Mouse (Mus musculus) kidney, postnatal 0 days (tissue): ENCODE data around the gene Sowahc. TPM values are rescaled to one million over a fixed set of nuclear protein-coding genes. Genes with fewer than 3 reads are reported as not detected.

Experiments
- ATAC-seq: fragments of 200-750 bp; cut with Nextera tagmentation; replicated peaks from 2 replicates; pipeline ENCODE4 v1.8.0; 2017; ENCODE audit warnings: low read depth, moderate number of reproducible peaks, moderate TSS enrichment, moderate library complexity; ENCODE audit not compliant: low FRiP score
- DNase-seq: peaks from one replicate; pipeline ENCODE4 v3.0.0-alpha.2; 2016; ENCODE audit warnings: low spot score
- H3K27ac ChIP-seq: fragments of 300-500 bp; sonication (generic); 2 replicates; pipeline ENCODE4 v1.5.1; 2014; ENCODE audit warnings: mild to moderate bottlenecking
- H3K27me3 ChIP-seq: fragments of 300-500 bp; sonication (generic); 2 replicates; pipeline ENCODE4 v1.6.1; 2014; ENCODE audit warnings: low read length, mixed read lengths; ENCODE audit not compliant: insufficient read depth
- H3K36me3 ChIP-seq: fragments of 300-500 bp; sonication (generic); 2 replicates; pipeline ENCODE4 v1.6.1; 2014; ENCODE audit warnings: low read length, mixed read lengths; ENCODE audit not compliant: insufficient read depth
- H3K4me1 ChIP-seq: fragments of 300-500 bp; sonication (generic); replicated peaks from 2 replicates; pipeline ENCODE4 v1.6.1; 2014; ENCODE audit warnings: antibody characterized with exemption, low read length, mixed read lengths; ENCODE audit not compliant: insufficient read depth
- H3K4me2 ChIP-seq: fragments of 300-500 bp; sonication (generic); 2 replicates; pipeline ENCODE4 v1.6.1; 2014; ENCODE audit warnings: mild to moderate bottlenecking, low read length, moderate library complexity, mixed read lengths
- H3K4me3 ChIP-seq: fragments of 300-500 bp; sonication (generic); replicated peaks from 2 replicates; pipeline ENCODE4 v1.5.1; 2014; ENCODE audit warnings: low read depth, low read length
- H3K9ac ChIP-seq: fragments of 300-500 bp; sonication (generic); 2 replicates; pipeline ENCODE4 v1.6.1; 2014; ENCODE audit warnings: low read depth, low read length
- H3K9me3 ChIP-seq: fragments of 300-500 bp; sonication (generic); replicated peaks from 2 replicates; pipeline ENCODE4 v1.6.1; 2016; ENCODE audit warnings: low read length, inconsistent platforms, mixed read lengths
- CTCF ChIP-seq: IDR thresholded peaks from 2 replicates; pipeline ENCODE4 v1.5.1; 2016; ENCODE audit warnings: antibody characterized with exemption, low read depth, mild to moderate bottlenecking, moderate library complexity
- WGBS: fragments of 180-500 bp; shearing (Covaris S2); extraction: QIAGEN DNeasy Blood & Tissue Kit; methylation state at CpG from one replicate; pipeline ENCODE4 v1.1.7; 2014; 5-methylcytosine and 5-hydroxymethylcytosine counted together
- polyA plus RNA-seq: library from polyadenylated mRNA; unstranded; fragments of >200 nt; fragmentation: Nextera tagmentation; extraction: Ambion mirVana; gene quantifications from 2 replicates; pipeline ENCODE4 v1.2.1, GENCODE M21; 2015

Sowahc gene
- polyA plus RNA-seq, 1 experiment from 2014 or later: 7.6 TPM

DNA sequence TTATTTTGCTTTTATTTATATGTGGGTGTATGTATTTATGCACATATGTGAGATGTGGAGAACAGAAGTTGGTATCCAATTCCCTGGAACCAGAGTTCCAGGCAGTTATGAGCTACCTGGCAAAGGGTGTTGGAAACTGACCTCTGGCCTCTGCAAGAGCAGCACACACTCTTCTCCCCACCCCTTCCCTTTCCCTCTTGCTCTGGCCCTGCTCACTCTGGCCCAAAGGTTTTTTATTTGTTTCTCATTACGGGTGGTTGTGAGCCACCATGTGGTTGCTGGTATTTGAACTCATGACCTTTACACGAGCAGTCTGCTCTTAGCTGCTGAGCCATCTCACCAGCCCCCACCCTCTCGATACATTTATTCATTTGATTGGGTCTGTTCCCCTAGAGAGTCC, 47.0 kb downstream of the Sowahc start:
- H3K27me3 ChIP-seq: no peaks in the 10 kb centered on the region
- no peak overlapping the region for H3K4me2 ChIP-seq
- no peak overlapping the region for H3K27ac ChIP-seq
- no peak overlapping the region for H3K4me3 ChIP-seq
- no peak overlapping the region for H3K9ac ChIP-seq
- peaks cover 6% of the 10 kb centered on the region; the same call in 1 of the 2 replicates for H3K4me1 ChIP-seq
- H3K36me3 ChIP-seq: no peaks in the 10 kb centered on the region
- ATAC-seq (no peak), DNase-seq (no peak)
- H3K9me3 ChIP-seq: no peaks in the 10 kb centered on the region
- 35% methylated on average over 3 of the region's 3 CpGs for WGBS
- TF ChIP-seq CTCF: no peak

GRCm38 (mm10) chr10:59275745-59276144, 54.0 kb downstream of the Sowahc start:
- TF ChIP-seq CTCF: no peak
- H3K9ac ChIP-seq: no peak overlapping the region
- no peaks in the 10 kb centered on the region for H3K27me3 ChIP-seq
- no peak overlapping the region for H3K27ac ChIP-seq
- H3K9me3 ChIP-seq: no peaks in the 10 kb centered on the region
- 81% methylated on average over 5 of the region's 5 CpGs for WGBS
- DNase-seq: no peak
- H3K4me3 ChIP-seq: no peak overlapping the region
- no peak for ATAC-seq
- no peaks in the 10 kb centered on the region for H3K36me3 ChIP-seq
- 0 out of 2 replicates have a peak, but pooled peaks cover 8% of the 10 kb centered on the region for H3K4me1 ChIP-seq
- no peak overlapping the region for H3K4me2 ChIP-seq

Other genes with a start within 250 kb of the Sowahc start
- gene Sept10, start 106 bp upstream of the Sowahc start, polyA plus RNA-seq: 60.8 and 62.7 TPM in 2 replicates
- 27.9 and 31.3 TPM in 2 replicates for gene P4ha1, start 101.3 kb downstream of the Sowahc start, polyA plus RNA-seq
- gene Gm10273, start 173.7 kb downstream of the Sowahc start, polyA plus RNA-seq: 7.4 and 10.0 TPM in 2 replicates
- gene Pla2g12b, start 181.7 kb downstream of the Sowahc start, polyA plus RNA-seq: 0.33 and 0.38 TPM in 2 replicates
- gene Oit3, start 219.8 kb downstream of the Sowahc start, polyA plus RNA-seq: 1.6 and 1.7 TPM in 2 replicates